Mouse (Mus musculus) thymus, postnatal 10 days (tissue): Measurements from ENCODE around the gene Atxn1.

Experiments used
- DNase-seq, 2 experiments: peaks; one replicate each; pipeline ENCODE4 v3.0.0; 2021; ENCODE audit warnings: low spot score in 2 of 2

Atxn1 gene

GRCm38 (mm10) chr13:45865620-45866019 is 99.2 kb downstream of the Atxn1 start:
- no peak for DNase-seq

- no peak for DNase-seq
These were observed 101.0 kb downstream of the Atxn1 start for GRCm38 (mm10) chr13:45863779-45864178.

DNA sequence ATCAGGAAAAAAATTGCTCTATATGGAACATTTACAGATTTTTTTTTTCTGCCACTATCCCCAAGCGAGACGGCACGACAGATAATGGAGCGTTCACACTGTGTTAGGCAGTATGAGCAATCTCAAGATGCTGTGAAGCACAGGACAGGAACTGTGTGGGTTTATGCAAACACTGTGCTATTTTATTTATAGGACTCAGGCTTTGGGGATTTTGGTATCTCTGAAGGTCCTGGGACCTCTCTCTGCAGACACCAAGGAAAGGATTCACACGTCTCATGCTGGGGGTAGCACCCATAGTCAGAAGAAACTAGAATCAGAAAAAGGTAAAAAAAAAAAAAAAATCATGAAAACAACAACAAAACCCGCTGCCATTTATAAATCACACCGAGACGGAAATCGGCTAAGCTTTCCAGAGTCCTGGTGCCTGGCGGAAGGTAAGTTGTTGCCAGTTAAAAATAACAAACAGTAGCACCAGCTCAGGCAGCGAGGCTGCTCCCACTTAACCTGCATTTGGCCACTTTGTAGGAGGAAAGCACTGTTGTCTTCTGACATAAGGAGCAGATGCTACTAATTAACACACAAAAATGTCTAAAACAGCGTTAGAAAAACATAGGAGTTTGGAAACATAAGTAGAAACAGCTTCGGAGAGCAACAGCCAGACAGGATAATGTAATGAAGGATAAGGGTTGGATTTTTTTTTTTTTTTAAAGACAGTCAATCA is 102.8 kb downstream of the Atxn1 start:
- DNase-seq = no peak

- no peak for DNase-seq
These were observed 103.7 kb downstream of the Atxn1 start for GRCm38 (mm10) chr13:45861098-45861580.

- no peak for DNase-seq
These were observed 105.6 kb downstream of the Atxn1 start for GRCm38 (mm10) chr13:45859081-45859709.

GRCm38 (mm10) chr13:45857416-45857815 is 107.4 kb downstream of the Atxn1 start:
- no peak for DNase-seq

DNA sequence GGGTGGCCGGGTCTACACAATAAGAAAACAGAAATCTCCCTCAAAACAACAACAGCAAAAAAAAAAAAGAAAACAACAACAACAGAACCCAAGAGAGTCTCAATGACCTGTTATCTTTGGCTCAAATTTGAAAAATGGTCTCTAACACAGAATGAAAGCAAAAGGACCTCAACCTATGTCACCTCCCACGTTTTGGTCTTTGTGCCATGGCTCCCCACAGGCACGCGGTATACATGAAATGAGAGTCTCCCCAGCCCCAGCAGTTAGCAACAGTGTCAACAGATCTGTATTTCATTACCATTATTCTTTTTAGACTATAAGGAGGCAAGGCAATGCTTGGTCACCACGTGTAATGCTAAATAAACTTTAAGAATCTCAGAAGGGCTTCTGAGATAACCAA is 110.3 kb downstream of the Atxn1 start:
- DNase-seq = no peak

GRCm38 (mm10) chr13:45853691-45854090 is 111.1 kb downstream of the Atxn1 start:
- no peak for DNase-seq

- no peak for DNase-seq
These were observed 112.5 kb downstream of the Atxn1 start for GRCm38 (mm10) chr13:45852288-45852687.

DNA sequence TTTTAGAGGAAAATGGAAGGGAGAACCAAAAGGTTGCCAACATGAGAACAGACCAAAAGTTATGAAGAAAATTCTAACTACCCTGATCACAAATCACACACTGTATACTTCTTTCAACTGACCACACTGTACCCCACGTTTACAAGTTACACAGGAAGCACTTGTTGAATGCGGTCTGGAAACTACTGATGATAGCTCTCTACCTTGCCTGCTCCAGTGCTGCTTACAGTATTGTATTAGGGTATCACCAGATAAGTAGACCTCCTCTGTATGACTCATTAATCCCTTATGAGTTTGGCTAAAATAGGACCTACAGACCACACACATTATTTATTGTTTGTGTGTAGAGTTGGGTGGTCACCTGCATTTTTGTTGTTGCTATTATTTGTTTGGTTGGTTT is 113.1 kb downstream of the Atxn1 start:
- no peak for DNase-seq

DNA sequence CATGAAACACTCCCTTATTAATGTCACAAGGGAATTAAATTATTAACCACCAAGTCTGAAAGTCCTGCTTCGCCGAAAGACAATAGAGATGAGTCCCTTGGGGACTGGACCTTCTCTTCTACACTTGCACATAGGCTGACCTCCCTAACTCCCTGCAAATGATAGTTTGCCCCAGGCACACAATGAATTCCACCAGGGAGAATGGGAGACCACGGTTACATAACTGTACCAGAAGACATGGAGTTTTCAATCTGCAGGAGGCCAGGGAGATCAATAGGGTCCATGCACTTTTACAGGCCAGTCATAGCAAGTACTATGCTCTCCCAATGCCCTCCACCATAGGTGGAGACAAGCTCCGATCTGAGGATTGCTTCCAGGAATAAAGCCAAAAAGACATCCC is 113.7 kb downstream of the Atxn1 start:
- DNase-seq = no peak

GRCm38 (mm10) chr13:45850181-45850974 is 114.4 kb downstream of the Atxn1 start:
- DNase-seq = no peak

DNA sequence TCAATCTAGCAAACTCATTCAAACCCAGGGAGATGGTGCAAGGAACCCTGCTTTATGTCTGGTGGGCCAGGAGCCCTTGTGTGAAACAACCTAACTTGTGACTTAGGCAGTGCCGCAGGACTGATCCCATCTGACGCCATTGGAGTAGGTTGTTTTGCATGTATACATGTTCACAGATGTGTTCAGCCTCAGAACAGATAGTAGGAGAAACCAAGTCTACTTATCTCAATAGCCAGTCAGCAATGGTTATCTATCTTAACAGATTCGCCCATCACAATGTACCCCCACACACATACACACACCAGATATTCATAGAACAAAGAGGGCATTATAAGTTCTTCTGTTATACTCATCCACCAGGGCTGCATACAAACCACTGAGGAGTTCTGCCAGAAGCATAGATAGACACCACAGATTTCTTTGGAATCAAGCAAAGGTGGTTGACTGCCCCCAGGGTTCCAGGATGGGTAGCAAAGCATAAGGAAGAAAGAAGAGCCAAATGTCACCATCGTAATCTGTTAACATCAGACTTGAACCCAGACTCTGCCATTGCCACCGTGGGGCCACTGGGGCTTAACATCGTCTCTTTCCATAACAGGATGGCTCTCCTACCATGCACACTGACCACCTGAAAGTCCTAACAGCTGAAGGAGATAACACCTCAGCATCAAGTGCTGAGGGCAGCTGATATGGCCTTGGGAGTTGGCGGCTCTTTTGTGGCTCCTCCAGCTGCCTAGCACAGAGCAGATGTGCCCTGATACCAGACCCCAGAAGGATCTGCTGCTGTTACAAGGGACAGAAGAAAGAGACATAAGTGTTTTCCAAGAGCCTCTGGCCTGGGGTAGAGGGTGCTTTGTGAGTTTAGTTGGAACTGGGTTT is 115.4 kb downstream of the Atxn1 start:
- no peak for DNase-seq

GRCm38 (mm10) chr13:45842511-45843055 is 122.2 kb downstream of the Atxn1 start:
- no peak for DNase-seq

GRCm38 (mm10) chr13:45839901-45840300 is 124.9 kb downstream of the Atxn1 start:
- DNase-seq = no peak

DNA sequence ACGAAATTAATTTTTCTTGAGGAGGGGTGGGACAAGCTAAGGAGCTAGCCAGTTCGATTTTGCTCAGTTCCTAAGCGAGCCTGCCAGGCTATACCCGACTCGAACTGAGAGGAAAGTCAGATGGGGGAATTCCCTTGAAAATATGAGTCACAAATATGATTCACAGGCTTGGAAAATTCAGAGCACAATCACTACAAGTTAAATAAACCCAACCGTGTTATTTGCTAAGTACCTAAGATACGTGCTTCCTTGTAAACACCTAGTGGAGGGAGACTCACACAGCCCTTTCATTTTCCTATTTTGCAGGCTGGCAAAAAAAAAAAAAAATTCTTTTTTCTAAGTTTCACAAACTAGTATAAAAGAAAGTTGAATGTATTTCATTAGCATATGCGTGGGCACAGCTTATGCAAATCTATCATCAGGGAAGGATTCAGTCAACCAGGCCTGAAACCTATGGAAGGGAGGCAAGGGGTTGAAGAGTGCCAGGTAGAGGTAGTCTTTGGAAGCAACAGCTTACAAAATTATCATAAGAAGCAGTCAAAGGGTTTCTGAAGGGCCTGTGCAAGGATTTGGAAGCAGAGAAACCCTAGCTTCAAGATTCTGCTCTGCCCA is 127.1 kb downstream of the Atxn1 start:
- no peak for DNase-seq

DNA sequence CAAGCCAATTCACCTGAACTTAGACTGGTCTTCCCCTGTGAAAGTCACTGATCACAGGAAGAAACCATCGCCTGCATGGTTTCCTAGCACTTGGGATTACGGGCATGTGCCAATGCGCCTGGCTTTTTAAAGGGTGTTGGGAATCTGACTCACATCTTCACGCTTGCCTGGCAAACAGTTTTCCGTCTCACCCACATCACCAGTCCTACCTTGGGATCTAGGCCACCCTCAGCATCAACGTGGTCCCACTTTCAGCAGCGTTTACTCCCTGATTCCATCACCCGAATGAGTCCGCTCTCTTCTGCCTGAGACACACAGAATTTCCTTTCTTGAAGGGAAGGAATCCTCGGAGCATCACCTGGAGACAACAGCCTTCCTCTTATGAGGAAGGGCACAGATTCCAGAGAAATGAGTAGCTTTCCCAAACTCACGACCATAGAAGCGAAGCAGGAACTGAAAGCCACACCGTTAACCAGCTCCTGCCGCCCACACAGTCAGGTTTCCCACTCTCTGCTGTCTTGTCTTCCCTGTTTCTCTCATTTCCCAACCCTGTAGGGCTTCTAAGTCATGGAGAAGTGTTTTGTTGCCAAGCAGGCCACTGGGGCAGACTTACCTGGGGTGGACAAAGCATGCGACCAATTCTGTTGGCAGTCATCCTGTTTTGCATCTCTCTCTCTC is 128.3 kb downstream of the Atxn1 start:
- DNase-seq = no peak

- peak in 1 of 2 experiments; percentile 13 for DNase-seq
These were observed 130.5 kb downstream of the Atxn1 start for GRCm38 (mm10) chr13:45834300-45834699.

GRCm38 (mm10) chr13:45832695-45833350 is 132.0 kb downstream of the Atxn1 start:
- no peak for DNase-seq
